Mouse (Mus musculus) effector memory CD4-positive, alpha-beta T cell, adult 5 months (primary cell): ENCODE measurements around the gene Madcam1. TPM values are rescaled to one million over a fixed set of nuclear protein-coding genes. Genes with fewer than 3 reads are reported as not detected.

ENCODE experiments used
- polyA plus RNA-seq: library from polyadenylated mRNA; unstranded; fragments of 100-300 nt; shearing (Covaris generic); gene quantifications from one replicate; pipeline ENCODE4 v1.2.1, GENCODE M21; 2017

Madcam1 gene
- polyA plus RNA-seq, result not detected

GRCm38 (mm10) chr10:79664131-79664665, at the start of gene Madcam1:
Gene Madcam1, plus strand, starts transcription at chr10:79664559.

GRCm38 (mm10) chr10:79637128-79638110, 26.9 kb upstream of the Madcam1 start, which contains the start of gene Shc2:
Gene Shc2, minus strand, starts transcription at chr10:79637918.

GRCm38 (mm10) chr10:79645711-79646110, 18.6 kb upstream of the Madcam1 start, which contains the start of gene Odf3l2:
Gene Odf3l2, minus strand, starts transcription at chr10:79645738.

GRCm38 (mm10) chr10:79668771-79669575, 4.6 kb downstream of the Madcam1 start, which contains the start of gene Tpgs1:
Gene Tpgs1, plus strand, starts transcription at chr10:79669369.

GRCm38 (mm10) chr10:79681591-79682245, 17.4 kb downstream of the Madcam1 start, which contains the start of gene Cdc34:
Gene Cdc34, plus strand, starts transcription at chr10:79682195.

GRCm38 (mm10) chr10:79688720-79689119, 24.4 kb downstream of the Madcam1 start, which contains the start of gene Gzmm:
Gene Gzmm, plus strand, starts transcription at chr10:79689020.

GRCm38 (mm10) chr10:79704065-79704969, 40.0 kb downstream of the Madcam1 start, which contains the start of gene Bsg:
Gene Bsg, plus strand, starts transcription at chr10:79704491.

GRCm38 (mm10) chr10:79716254-79716987, 52.1 kb downstream of the Madcam1 start, which contains the start of gene Hcn2:
Gene Hcn2, plus strand, starts transcription at chr10:79716634.

Other genes starting within 250 kb of the Madcam1 start
- gene Vmn2r83, start 195.8 kb upstream of the Madcam1 start, polyA plus RNA-seq, result not detected
- gene Plpp2, start 130.8 kb upstream of the Madcam1 start, polyA plus RNA-seq, result 1.7 TPM
- gene Mier2, start 109.4 kb upstream of the Madcam1 start, polyA plus RNA-seq, result 49.2 TPM
- not detected for gene Theg, start 77.2 kb upstream of the Madcam1 start, polyA plus RNA-seq
- gene C2cd4c, start 50.5 kb upstream of the Madcam1 start, polyA plus RNA-seq, result not detected
- gene Shc2, start 26.6 kb upstream of the Madcam1 start, polyA plus RNA-seq, result not detected
- gene Odf3l2, start 18.8 kb upstream of the Madcam1 start, polyA plus RNA-seq, result not detected
- gene Tpgs1, start 4.8 kb downstream of the Madcam1 start, polyA plus RNA-seq, result 24.0 TPM
- 83.3 TPM for gene Cdc34, start 17.6 kb downstream of the Madcam1 start, polyA plus RNA-seq
- gene Gzmm, start 24.5 kb downstream of the Madcam1 start, polyA plus RNA-seq, result 2.7 TPM
- 178 TPM for gene Bsg, start 39.9 kb downstream of the Madcam1 start, polyA plus RNA-seq
- gene Hcn2, start 52.1 kb downstream of the Madcam1 start, polyA plus RNA-seq, result 0.12 TPM
- 33.4 TPM for gene Polrmt, start 82.0 kb downstream of the Madcam1 start, polyA plus RNA-seq
- not detected for gene Fgf22, start 90.5 kb downstream of the Madcam1 start, polyA plus RNA-seq
- 47.0 TPM for gene Rnf126, start 102.4 kb downstream of the Madcam1 start, polyA plus RNA-seq
- 0.31 TPM for gene Fstl3, start 112.7 kb downstream of the Madcam1 start, polyA plus RNA-seq
- not detected for gene Prss57, start 126.4 kb downstream of the Madcam1 start, polyA plus RNA-seq
- 3.5 TPM for gene Palm, start 129.0 kb downstream of the Madcam1 start, polyA plus RNA-seq
- not detected for gene Misp, start 156.4 kb downstream of the Madcam1 start, polyA plus RNA-seq
- gene Ptbp1, start 189.9 kb downstream of the Madcam1 start, polyA plus RNA-seq, result 555 TPM
- not detected for gene Prtn3, start 209.9 kb downstream of the Madcam1 start, polyA plus RNA-seq
- 11.3 TPM for gene Plppr3, start 210.1 kb downstream of the Madcam1 start, polyA plus RNA-seq
- not detected for gene Elane, start 221.7 kb downstream of the Madcam1 start, polyA plus RNA-seq
- gene Cfd, start 226.3 kb downstream of the Madcam1 start, polyA plus RNA-seq, result not detected
- gene Med16, start 244.4 kb downstream of the Madcam1 start, polyA plus RNA-seq, result 31.9 TPM
- gene Gm26602, start 246.3 kb downstream of the Madcam1 start, polyA plus RNA-seq, result 11.6 TPM